Mouse (Mus musculus) lung, postnatal 0 days (tissue): Measurements from ENCODE around the gene Usp45.

Experiments
- CTCF ChIP-seq: IDR thresholded peaks from 2 replicates; pipeline ENCODE4 v1.5.1; 2016; ENCODE audit warnings: antibody characterized with exemption, mild to moderate bottlenecking
- EP300 ChIP-seq: IDR thresholded peaks from 2 replicates; pipeline ENCODE4 v1.6.1; 2016; ENCODE audit warnings: antibody characterized with exemption, mild to moderate bottlenecking, control low read depth

- no peak for TF ChIP-seq CTCF
- no peak for TF ChIP-seq EP300
These were observed 34.7 kb downstream of the Usp45 start for GRCm38 (mm10) chr4:21801620-21802019.
